Mouse (Mus musculus) urinary bladder, postnatal 36 days (tissue): ENCODE results near the gene Stard10.

Experiments used
- DNase-seq, 2 experiments: peaks; one replicate each; pipeline ENCODE4 v3.0.0; 2022; ENCODE audit warnings: low spot score in 2 of 2, mixed read lengths in 1 of 2

Gene Stard10

DNA sequence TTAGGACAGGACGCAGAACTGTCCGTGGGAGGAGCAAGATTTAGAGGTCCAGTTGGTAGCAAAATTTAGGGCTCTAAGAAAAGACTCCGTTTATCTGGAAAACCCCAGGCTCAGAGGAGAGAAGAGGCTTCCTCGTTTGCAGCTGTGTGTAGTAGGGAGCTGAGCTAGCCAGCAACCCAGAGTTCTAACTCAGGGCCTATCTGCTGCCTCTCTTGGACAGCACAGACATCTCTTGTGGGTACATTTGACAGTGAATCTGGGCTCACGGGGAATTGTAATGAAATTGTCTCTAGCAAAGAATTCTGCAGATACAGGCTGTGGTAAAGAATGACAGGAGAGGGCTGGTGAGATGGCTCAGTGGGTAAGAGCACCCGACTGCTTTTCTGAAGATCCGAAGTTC is 14.2 kb upstream of the Stard10 start:
- no peak for DNase-seq

DNA sequence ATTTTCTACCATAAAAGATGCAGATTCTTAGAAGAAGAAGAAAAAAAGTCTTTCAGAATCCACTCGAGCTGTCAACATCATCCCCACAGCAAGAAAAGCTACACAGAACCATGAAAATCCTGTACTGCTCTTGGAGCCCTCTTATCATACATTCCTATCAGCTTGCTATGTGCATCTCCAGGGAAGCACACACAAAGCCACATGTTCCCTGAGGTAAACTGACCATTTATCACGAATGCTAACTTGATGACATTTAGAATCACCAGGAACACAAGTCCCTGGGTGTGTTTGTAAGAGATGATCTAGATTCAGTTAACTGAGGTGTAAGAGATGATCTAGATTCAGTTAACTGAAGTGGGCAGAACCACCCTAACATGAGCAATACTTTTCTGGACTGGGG is 10.0 kb upstream of the Stard10 start:
- no peak for DNase-seq

DNA sequence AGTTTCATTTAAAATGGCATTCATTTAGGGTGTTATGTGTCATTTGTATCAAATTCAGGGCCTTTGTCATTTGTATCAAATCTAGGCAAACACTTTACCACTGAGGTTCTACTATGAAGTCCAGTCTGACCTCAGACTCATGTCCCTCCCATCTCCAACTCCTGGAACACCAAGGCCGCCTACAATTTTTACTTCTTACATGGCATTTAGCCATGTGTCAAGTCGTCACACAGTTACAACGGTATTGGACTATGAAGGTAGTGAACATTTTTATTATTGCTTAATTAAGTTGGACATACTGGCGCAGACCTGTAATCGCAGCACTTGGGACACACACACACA is 6.9 kb upstream of the Stard10 start:
- no peak for DNase-seq

DNA sequence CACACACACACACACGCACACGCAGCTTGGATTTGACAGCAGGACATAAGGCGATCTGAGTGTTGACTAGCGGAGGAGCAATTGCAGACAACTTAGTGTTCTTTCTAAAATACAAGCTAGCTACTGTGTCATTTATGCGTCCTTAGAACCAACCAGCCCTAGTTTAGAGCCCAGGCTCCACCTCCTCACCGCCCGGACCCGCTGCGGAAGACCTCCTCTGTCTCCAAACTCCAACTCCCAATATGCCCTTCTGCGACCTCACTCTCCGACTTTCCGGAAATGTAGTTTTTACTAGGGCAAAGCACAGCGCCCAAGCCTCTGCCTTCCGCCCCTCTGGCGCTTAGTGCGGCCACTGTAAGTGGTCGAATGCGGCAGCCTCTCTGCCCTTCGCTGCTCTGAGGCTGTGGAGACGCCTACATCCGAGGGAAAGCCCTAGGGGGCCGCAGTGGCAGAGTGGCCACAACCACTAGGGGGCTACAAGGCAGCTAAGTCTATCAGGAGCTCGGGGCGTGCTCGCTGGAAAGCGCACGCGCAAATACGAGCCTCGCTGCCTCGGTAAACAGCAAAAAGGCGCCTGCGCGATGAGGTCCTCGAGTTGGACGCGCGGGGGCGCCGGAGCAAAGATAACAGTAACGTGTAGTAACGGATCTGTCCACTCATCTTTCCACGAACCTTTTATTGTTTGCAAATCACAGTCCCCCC is 6.4 kb upstream of the Stard10 start:
- peak; percentile 95 to 96 for DNase-seq

DNA sequence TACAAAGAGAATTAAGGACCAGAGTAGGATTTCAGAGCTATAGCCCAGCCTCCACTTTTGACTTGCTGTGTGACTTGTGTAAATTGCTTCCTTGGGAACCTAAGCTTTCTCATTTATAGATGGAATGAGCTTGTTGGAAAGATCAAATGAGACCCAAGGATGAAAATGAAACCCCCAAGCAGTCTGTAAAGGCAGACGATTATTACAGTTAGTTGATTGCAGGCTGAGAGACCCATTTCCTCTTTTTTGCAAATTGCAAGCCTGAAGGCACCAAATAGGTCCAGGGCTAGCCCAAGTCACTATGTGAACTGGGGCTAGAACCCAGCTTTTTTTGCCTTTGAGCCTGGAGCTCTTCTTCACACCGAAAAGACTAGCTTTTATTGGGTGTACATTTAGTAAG is 5.8 kb upstream of the Stard10 start:
- DNase-seq = no peak

DNA sequence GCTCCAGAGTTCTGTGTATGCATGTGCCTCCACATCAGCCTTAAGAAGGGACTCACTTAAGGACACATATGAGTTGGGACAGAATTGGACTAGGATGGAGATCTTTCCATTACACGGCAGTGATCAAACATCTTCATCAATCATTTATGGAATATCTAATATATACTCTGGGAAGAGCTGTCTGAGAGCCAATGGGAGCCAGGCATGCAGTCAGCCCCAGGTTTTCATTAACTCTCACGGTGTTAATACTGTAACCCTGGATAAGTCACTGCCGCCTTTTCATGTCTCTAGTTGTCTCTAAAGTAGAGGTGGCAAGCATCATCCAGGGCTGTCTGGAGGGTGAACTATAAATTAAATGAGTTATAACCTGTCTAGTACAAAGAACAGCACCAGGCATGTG is 3.9 kb upstream of the Stard10 start:
- DNase-seq = no peak

DNA sequence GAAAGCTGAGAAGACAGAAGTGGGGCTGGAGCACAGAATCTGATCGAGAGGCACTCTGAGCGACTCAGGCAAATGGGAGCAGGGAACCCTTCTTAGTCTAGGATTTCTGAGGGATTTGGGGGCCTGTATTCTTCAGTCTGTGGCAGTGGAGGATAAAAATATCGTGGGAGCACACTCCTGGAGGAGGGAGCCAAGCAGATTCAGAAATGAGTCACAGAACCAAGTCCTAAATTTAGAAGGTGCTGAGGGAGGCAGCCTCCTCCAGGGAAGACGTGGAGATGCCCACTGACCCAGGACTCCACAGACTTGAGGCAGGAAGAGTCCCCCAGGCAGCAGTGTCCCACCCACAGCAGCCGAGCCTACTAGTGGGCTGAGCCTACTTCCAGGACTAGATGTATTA is 2.5 kb upstream of the Stard10 start:
- DNase-seq = no peak

DNA sequence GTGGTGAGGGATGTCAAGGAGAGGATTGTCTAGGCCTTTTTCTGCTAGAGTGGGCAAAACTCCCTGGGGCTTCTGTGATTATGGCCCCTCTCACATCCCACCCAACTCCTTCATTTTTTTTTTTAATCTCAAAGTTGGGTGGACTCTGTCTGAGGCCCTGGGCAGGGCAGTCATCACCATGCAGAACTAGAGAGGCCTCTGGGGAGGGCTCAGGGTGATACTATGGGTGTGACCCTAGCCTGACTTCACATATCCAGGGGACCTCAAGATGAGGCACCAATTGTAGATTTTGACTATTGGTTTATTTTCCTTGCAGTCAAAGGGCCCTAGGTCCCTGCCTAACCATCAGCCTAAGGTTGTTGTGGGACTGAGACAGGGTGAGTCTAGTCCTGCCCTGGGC is 1.2 kb upstream of the Stard10 start:
- no peak for DNase-seq

DNA sequence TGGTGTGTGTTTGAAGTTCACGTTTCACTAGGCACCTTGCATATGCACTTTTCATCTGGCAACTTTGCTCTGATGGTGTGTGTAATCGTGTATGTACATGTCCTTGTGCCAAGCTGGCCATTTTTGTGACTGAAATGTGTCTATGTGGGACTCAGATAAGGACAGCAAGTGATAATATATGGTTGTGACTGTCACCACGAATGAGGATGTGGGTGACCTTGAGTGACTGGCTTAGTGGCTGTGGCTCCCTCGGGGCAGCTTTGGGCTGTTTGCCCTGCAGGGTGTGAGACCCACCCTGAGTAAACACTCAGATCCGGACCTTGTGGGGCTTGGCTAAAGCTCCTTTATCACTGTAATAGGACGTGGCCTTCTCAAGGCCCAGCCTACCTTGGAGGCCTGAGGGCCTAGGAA is 290 bp upstream of the Stard10 start:
- DNase-seq = no peak

DNA sequence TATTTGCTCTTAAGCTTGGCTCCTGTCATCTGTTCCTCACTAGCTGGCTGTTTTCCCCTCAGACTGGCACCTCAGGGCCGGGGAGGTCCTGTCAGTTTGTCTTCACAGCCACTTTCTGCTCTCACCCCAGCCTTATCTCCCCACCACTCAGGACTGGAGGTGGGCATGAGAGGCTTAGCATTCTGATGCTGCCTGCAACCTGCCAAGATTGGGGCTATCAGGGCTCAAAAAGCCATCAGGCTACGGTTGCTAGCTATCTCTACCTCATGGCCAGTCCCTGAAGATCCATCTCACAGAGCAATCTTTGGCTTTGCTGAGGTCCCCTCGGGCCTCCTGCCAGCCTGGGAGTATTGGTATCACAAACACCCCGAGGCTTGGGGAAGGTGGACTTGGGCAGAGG is 2.0 kb downstream of the Stard10 start:
- DNase-seq = no peak

DNA sequence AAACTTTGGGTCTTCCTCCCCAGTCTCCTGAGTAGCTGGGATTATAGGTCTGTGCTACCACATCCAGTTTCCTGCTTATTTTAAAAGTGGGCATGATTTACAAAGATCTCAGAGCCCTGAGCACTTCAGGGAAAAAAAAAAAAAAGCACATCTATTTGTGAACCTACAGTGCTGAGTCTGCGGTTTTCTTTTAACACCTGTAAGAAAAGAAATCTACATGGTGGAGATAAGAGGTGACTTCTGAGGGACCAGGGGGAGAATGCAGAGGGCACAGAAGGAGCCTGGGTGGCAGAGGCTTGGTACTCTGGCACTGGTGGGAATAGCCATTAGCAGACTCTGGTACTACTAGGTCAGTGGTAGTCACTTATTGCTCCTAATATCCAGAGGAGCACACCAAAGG is 2.9 kb downstream of the Stard10 start:
- DNase-seq = no peak

DNA sequence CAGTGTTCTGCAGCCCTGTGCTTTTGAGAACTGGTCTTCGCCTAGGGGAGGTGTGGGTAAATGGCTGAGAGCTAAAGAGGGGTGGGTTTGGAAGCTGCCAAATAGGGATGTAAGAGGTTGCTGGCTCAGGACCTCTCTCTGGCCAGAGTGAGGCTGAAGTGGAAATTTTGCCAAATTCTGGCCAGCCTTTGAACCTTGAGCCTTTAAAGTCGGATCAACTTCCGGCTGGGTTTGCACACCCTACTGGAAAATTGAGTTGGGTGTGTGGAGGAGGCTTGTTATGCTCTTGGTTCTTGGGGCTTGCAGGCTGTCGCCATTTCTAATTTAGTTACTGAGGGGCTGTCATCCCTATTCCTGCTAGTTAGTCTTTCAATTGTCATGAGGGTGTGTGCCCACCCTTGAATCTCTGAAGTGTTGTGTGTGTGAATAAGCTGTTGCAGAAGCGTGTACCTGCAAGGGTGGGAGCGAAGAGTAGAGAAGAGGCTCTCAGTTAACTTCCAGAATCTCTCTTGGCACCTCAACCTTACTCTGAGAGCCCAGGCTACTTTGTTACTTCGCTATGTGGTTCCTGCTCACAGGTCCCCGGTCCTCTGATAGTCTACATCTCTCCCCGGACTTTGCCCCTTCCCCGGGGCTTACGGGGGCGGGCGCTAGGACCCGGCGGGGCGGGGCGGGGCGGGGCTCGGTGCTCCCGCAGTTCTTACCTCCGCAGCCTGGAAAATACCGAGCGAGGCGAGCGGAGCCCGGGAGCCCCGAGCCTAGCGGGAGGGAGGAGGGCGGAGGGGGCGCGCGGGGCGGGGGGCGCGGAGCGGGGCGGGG is 3.7 kb downstream of the Stard10 start:
- no peak for DNase-seq

DNA sequence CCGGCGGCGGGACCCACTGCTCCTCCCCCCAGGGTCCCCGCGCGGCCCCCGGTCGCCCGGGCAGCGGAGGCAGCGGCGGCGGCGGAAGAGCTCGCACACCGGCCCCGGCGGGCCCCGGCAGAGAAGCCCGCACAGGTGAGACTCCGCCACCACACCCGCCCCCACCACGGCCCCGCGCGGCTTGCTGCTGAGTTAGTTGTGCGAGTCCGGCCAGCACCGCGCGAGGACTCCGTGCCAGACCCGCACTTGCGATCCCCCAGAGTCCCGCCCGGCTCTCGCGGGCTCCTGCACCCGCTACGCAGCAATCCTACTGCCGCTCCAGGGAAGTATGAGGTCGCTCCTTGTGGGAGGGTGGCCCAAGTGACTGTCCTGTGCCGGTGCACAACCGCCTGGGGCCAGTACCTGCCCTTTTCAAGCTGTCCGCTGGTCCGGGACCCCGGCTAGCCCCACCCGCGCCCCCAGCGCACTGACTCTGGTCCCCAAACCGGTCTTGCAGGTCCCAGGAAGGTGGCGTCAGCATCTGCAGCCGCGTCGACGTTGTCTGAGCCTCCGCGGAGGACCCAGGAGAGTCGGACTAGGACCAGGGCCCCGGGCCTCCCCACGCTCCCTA is 4.4 kb downstream of the Stard10 start:
- peak; percentile 73 for DNase-seq

DNA sequence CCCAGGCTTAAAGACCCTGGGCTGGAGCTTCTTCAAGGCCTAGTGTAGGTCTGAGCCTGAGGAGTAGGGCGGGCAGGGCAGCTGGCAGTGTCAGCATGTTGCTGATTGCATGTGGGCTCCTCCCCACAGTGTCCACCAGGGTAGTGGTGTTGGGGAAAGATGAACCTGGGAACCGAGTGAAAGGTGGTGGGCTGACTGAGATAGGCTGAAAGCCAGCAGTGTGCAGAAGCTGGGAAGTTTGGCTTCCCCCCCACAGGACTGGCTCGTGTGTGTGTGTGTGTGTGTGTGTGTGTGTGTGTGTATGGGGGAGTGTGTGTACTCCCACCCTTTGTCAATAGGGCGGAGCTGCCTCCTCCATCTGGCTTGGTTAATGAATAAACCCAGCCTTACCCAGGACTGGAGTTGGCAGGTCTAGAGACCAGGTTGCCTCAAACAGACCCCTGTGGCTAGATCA is 6.3 kb downstream of the Stard10 start:
- no peak for DNase-seq

DNA sequence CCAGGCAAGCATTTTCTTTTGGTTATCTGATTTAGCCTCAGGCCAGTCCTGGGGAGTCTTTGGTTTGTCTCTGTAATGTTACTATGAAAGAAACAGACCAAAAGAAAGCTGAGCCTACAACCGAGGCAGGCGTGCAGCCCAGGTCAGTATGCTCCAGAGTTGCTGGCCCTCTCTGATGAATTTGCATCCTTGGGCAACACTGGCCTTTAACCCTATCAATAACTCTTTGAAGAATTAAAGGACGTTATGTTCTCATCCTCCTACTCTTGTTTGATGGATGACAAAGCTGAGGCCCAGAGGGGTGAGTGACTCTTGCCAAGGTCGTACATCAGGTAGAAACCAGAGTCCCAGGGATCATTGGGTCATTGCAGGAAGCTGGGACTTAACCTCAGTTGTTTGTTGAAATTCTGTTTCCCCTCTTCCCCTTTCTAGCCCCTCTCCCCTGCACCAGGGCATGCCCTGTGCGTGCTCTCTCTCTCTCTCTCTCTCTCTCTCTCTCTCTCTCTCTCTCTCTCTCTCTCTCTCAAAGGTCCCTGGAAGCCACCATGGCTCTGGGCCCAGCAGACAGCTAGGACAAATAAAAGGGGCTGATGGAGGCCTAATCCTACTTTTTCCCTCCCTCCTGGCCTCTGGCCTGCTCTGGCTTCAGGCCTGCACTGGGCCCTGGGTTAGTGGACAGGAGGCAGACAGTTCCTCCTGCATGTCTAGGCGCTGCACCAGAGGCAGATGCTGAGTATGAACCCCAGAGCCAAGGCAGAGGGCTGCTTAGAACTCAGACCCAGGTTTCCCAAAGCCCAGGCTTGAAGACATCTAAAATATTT is 7.5 kb downstream of the Stard10 start:
- no peak for DNase-seq

DNA sequence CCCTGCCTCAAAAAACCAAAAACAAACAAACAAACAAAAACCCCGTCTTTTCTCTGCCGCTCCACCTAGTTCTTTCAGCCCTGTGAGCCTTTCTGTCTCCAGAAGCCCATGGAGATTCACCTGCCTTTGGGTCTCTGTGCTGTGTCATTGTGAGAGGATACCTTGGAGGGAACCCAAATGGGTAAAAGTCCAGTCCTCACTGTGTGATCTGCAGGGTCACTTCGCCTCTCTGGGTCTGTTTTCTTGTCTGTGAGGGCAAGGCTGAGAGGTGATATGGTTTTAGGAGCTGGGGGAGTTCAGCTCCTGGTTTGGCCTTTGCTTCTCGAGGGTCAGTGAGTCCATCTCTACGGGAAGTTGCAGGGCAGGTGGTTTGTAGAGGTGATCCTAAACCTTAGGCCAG is 9.1 kb downstream of the Stard10 start:
- DNase-seq = no peak

DNA sequence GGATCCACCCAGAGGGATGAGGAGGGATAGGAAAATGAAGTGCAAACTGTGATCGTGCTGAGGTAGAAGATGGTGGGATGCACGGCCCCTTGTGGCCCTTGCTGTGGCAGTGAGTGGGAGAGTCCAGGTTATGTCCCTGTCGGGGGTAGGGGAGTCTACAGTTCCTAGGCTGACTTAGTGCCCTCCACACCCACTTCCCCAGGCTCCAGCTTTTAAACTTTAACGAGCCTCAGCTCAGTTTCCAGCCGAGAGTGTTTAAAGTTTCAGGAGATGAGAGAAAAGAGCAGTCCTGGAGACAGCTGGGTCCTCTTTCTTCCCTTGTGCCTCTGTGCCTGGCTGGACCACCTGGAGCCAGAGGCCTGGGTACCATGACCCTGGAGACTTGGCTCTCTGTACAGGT is 10.4 kb downstream of the Stard10 start:
- no peak for DNase-seq

DNA sequence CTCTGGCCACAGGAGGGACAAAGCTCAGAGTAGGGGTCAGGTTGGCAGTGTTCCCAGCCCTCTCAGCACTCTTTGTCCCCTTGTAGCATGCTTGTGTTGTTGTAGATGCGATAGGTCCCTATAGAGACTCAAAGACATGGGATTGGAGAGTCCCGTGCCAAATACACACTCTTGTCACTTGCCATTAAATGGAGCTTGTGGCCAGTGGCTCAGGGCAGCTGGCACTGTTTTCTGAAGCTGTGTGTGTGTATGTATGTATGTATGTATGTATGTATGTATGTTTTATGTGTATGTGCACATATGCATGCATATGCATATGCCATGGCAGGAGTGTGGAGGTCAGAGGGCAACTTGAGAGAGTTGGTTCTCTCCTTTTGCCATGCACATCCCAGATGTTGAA is 10.9 kb downstream of the Stard10 start:
- no peak for DNase-seq

DNA sequence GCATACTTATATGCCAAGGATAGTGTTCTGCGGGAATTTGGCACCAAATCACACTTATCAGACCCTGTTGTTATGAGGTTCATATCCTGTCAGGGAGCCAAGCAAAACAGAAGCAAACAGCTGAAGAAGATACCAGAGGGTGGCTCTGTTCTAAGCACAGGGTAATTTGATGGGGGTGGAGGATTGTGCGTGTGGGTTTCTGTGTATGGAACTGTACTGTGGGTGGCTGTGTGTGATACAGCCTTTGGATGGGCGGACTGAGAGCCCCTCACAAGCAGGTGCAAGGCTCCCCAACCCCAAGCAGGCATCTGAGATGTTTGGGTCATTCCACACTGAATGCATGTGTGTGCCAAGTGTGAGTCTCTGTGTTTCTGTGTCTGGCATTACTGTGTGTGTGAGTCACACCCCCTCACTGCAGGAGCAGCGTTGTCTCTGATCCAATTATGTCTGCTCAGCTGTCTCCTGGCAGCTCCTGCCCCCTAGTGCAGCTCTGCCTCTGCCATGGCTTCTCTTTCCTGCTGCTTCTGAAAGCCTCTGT is 11.8 kb downstream of the Stard10 start:
- no peak for DNase-seq

DNA sequence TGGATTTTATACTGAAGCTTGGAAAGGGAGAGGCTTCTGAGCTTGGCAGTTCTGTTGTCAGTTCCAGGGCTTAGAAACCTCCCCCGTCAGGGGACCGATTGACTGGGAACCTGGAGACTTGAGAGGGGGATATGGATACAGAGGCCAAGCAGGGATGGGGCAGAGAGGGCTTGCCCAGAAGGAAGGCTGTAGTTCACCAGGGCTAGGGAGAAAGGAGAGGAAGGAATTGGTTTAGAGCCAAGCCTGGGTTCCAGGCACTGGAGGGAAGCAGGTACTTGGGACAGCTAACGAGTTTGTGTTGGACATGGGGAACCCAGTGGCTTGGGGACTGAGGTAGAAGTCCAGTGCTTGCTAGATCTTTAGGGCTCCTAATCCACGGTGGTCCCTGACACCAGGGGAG is 12.7 kb downstream of the Stard10 start:
- DNase-seq = no peak

DNA sequence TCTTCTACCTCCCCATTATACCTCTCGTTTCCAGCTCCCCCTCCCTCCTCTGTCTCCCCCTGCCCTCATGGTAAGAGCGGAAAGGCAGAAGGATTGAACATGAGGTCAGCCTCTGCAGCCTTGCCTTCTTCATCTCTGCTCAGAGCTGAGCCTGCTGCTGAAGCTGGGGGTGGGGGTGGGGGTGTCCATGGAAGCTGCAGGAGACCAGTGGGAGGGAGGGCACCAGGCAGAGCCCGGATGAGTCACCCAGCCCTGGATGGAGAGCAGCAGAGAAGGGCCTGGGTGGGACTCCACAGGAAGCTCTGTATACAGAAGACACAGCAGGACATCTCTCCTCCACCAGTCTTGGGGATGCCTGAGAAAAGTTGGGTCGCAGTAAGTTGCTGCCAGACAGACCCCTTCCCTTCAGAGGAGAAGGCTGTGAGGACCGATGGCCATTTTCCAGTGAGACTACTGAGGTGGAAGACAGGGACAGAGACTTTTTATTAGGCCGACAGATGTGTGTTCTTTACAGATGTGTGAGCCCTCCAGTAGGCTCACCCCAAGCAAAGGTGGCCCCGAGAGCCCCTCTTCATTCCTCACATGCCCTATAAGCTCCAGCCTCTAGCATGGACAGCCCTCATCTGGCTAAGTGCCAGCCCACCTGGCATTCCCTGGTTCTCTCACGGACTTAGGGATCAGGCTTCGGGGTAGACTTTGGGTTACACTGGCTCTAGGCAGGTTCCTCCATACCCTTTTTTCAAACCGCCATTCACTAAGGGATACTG is 13.4 kb downstream of the Stard10 start:
- no peak for DNase-seq
